Mouse (Mus musculus): ENCODE measurements around the gene Sema4d. TPM values are rescaled to one million over a fixed set of nuclear protein-coding genes. Genes with fewer than 3 reads are reported as not detected.

Gene Sema4d
- polyA plus RNA-seq, 1 experiment from 2014 or later, result 7.0 TPM

DNA sequence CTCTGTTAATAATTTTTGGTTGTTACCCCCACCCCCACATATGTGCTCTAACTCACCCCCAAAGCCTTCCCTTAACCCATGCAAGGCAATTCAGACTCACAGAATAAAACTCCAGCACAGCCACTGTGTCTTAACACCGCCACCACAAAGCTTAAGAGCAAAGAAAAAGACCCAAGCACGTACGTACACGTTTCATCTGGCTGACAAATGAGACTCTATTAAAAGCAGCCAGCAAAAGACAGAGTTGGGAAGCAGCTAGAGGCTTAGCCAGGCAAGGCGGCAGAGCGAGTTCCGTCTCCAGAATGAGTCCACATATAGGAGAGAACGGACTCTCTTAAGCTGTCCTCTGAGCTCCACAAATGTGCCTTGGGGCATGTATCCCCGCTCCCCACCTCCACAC lies 37.5 kb downstream of the Sema4d start:
- no peak overlapping the region for H3K27ac ChIP-seq

GRCm38 (mm10) chr13:51755584-51755983 lies 38.0 kb downstream of the Sema4d start:
- Histone ChIP-seq H3K4me3 (replicated peaks) (no peak overlapping the region), H3K4me2 (replicated peaks) (no peak overlapping the region), H3K9ac (no peak overlapping the region), H3K27me3 (replicated peaks) (no peaks in the 10 kb centered on the region), H3K27ac (no peak overlapping the region), H3K9me3 (no peaks in the 10 kb centered on the region), H3K36me3 (no peaks in the 10 kb centered on the region), H3K4me1 (replicated peaks) (peaks cover 17% of the 10 kb centered on the region)
- WGBS, result 90% methylated on average over 7 of the region's 7 CpGs
- ATAC-seq, result no peak

More for the DNA sequence above, 37.5 kb downstream of the Sema4d start:
- no peak for ATAC-seq
- no peak overlapping the region for H3K4me3 ChIP-seq (replicated peaks)
- no peaks in the 10 kb centered on the region for H3K27me3 ChIP-seq (replicated peaks)
- H3K9me3 ChIP-seq, result no peaks in the 10 kb centered on the region
- no peak overlapping the region for H3K4me2 ChIP-seq (replicated peaks)
- WGBS, result 58% methylated on average over 9 of the region's 9 CpGs
- no peaks in the 10 kb centered on the region for H3K36me3 ChIP-seq
- no peak overlapping the region for H3K9ac ChIP-seq
- peaks cover 17% of the 10 kb centered on the region for H3K4me1 ChIP-seq (replicated peaks)

DNA sequence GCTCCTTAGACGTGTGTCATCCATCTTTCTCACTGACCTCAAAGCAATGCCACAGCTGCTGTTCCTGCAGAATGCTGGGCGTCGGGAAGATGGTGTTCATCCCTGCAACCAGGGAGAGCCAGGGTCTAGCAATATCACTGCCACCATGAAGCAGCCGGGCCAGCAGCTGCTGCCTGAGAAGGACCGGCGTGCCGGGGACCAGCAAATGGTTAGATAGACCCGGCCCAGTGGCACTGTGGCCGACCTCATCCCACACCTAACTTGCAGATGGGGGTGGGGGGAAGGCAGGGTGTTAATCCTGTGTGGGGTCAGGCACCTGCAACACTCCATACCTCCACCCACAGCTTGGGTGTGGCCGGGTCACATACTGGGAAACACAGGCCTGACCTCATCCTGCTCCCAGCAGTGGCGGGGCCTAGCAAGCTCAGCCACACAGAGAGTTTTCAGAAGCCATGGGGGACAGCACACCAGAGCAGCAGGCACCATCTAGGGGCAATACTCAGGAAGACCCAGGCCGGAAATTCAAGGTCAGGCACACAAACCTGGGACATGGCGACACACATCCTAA lies 38.9 kb downstream of the Sema4d start:
- no peak overlapping the region for H3K9ac ChIP-seq
- no peaks in the 10 kb centered on the region for H3K36me3 ChIP-seq
- H3K27ac ChIP-seq, result no peak overlapping the region
- H3K27me3 ChIP-seq (replicated peaks), result no peaks in the 10 kb centered on the region
- H3K9me3 ChIP-seq, result no peaks in the 10 kb centered on the region
- no peak overlapping the region for H3K4me3 ChIP-seq (replicated peaks)
- no peak overlapping the region for H3K4me2 ChIP-seq (replicated peaks)
- H3K4me1 ChIP-seq (replicated peaks), result peaks cover 17% of the 10 kb centered on the region
- ATAC-seq, result 0 out of 2 replicates have a peak, but pooled peaks have one; percentile 7
- WGBS, result 71% methylated on average over 13 of the region's 13 CpGs

GRCm38 (mm10) chr13:51753802-51754444 lies 39.6 kb downstream of the Sema4d start:
- no peaks in the 10 kb centered on the region for H3K9me3 ChIP-seq
- peaks cover 17% of the 10 kb centered on the region for H3K4me1 ChIP-seq (replicated peaks)
- H3K4me2 ChIP-seq (replicated peaks), result no peak overlapping the region
- no peak overlapping the region for H3K27ac ChIP-seq
- H3K36me3 ChIP-seq, result no peaks in the 10 kb centered on the region
- no peaks in the 10 kb centered on the region for H3K27me3 ChIP-seq (replicated peaks)
- WGBS, result 77% methylated on average over 5 of the region's 5 CpGs
- H3K9ac ChIP-seq, result no peak overlapping the region
- no peak overlapping the region for H3K4me3 ChIP-seq (replicated peaks)
- no peak for ATAC-seq

DNA sequence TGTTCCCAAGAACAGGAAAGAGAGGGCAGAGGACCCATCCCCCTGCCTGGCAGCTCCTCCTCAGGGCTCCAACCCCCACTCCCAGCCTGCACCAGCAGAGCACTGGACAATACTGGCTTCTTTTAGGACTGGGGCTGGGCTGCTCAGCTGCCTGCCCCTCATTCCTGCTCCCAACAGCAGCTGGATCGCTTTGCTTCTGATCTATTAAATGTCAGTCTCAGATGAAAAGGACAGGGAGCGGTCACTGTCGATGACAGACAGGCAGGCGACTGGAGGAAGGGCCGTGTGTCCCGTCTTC lies 40.4 kb downstream of the Sema4d start:
- Histone ChIP-seq H3K27ac (no peak overlapping the region), H3K36me3 (no peaks in the 10 kb centered on the region), H3K9ac (no peak overlapping the region), H3K4me2 (replicated peaks) (no peak overlapping the region), H3K4me1 (replicated peaks) (peaks cover 22% of the 10 kb centered on the region), H3K9me3 (no peaks in the 10 kb centered on the region), H3K4me3 (replicated peaks) (no peak overlapping the region), H3K27me3 (replicated peaks) (no peaks in the 10 kb centered on the region)
- ATAC-seq, result no peak
- 51% methylated on average over 6 of the region's 6 CpGs for WGBS

DNA sequence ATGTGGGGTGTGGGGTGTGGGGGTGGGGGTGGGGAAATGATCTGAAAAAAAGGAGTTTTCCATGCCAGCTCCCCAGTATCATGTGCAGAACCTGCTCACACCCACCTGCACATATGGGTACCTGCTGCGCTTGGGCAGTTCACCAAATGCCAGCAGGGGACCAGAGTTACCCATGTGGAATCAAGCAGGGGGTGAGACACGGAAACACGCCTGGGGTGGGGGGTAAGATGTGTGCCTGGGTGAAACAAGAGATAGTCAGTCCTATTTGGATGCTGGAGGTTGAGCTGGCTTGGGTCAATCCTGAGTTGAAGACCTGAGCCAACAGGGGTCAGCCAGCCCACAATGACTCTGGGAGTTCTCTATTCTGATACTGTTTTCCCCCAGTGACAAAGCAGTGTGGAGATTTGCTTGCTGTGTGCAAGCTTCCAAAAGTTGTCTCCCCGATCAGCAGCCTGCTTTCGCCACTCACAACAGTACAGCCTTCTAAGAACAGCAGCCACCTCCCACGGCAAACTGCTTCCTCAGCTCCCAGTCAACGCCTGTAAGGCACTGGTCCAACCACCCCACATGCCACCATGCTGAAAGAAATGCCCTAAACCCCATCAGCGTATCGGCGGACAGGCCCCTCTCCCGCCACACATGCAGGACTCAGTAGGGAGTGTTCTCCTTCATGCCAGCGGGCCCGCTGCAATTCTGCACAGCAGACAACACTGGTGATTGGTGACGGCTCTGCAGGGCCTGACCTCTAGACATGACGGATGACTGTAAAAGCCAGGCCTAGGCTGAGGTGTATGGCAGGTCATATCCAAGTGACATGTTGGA lies 41.0 kb downstream of the Sema4d start:
- Histone ChIP-seq H3K4me1 (replicated peaks) (peaks cover 25% of the 10 kb centered on the region), H3K36me3 (no peaks in the 10 kb centered on the region), H3K27ac (no peak overlapping the region), H3K9ac (no peak overlapping the region), H3K9me3 (no peaks in the 10 kb centered on the region), H3K4me2 (replicated peaks) (no peak overlapping the region), H3K27me3 (replicated peaks) (no peaks in the 10 kb centered on the region), H3K4me3 (replicated peaks) (no peak overlapping the region)
- ATAC-seq, result no peak
- 68% methylated on average over 15 of the region's 15 CpGs for WGBS

DNA sequence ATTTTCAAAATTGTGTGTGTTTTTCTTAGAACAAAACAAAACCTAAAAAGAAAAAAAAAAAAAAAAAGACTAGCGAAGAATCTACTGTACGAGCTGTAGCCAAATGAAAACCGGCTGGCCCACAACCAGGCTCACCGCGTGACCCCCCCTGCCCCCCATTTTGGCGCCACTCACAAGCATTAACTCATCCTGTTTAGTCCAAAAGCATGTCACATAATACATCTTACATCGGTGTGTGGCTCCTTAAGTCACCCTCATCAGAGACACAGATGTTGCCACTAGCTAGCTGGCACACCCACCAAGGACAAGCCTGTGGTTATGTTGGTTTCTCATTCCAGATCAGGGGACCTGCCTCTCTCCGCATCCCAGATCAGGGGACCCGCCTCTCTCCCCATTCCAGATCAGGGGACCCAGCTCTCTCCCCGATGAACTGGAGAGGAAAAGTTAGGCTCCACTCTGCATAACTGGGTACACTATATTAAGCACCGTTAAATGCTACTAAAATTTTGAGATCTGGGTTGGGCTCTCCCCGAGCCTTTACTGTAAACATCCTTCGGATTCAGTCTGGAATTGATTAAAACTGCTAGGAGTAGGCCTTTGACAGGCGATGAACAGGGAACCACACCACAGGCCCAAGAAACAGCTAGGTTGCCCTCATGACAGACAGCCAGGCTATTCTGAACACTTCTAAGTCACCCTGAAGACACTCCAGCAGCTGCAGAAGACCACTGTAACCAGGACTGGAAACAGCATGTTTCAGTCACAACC lies 43.8 kb downstream of the Sema4d start:
- ATAC-seq, result no peak
- H3K4me3 ChIP-seq (replicated peaks), result no peak overlapping the region
- no peak overlapping the region for H3K9ac ChIP-seq
- no peaks in the 10 kb centered on the region for H3K36me3 ChIP-seq
- H3K9me3 ChIP-seq, result no peaks in the 10 kb centered on the region
- no peak overlapping the region for H3K27ac ChIP-seq
- H3K27me3 ChIP-seq (replicated peaks), result no peaks in the 10 kb centered on the region
- WGBS, result 71% methylated on average over 14 of the region's 14 CpGs
- no peak overlapping the region for H3K4me2 ChIP-seq (replicated peaks)
- H3K4me1 ChIP-seq (replicated peaks), result peaks cover 15% of the 10 kb centered on the region

GRCm38 (mm10) chr13:51748009-51748552 lies 45.5 kb downstream of the Sema4d start:
- Histone ChIP-seq H3K36me3 (no peaks in the 10 kb centered on the region), H3K4me2 (replicated peaks) (no peak overlapping the region), H3K4me1 (replicated peaks) (peaks cover 10% of the 10 kb centered on the region), H3K27ac (no peak overlapping the region), H3K9me3 (no peaks in the 10 kb centered on the region), H3K27me3 (replicated peaks) (no peaks in the 10 kb centered on the region), H3K9ac (no peak overlapping the region), H3K4me3 (replicated peaks) (no peak overlapping the region)
- WGBS, result 66% methylated on average over 12 of the region's 12 CpGs
- ATAC-seq, result peak; percentile 87

GRCm38 (mm10) chr13:51747069-51747468 lies 46.5 kb downstream of the Sema4d start:
- H3K27me3 ChIP-seq (replicated peaks), result no peaks in the 10 kb centered on the region
- H3K9ac ChIP-seq, result no peak overlapping the region
- H3K4me3 ChIP-seq (replicated peaks), result no peak overlapping the region
- no peak for ATAC-seq
- H3K4me2 ChIP-seq (replicated peaks), result no peak overlapping the region
- 88% methylated on average over 7 of the region's 7 CpGs for WGBS
- H3K27ac ChIP-seq, result no peak overlapping the region
- H3K4me1 ChIP-seq (replicated peaks), result peaks cover 8% of the 10 kb centered on the region
- no peaks in the 10 kb centered on the region for H3K36me3 ChIP-seq
- H3K9me3 ChIP-seq, result no peaks in the 10 kb centered on the region

- ATAC-seq, result no peak
- H3K27me3 ChIP-seq (replicated peaks), result no peaks in the 10 kb centered on the region
- H3K9ac ChIP-seq, result no peak overlapping the region
- H3K4me2 ChIP-seq (replicated peaks), result no peak overlapping the region
- 24% methylated on average over 5 of the region's 5 CpGs for WGBS
- H3K27ac ChIP-seq, result no peak overlapping the region
- H3K9me3 ChIP-seq, result no peaks in the 10 kb centered on the region
- H3K4me3 ChIP-seq (replicated peaks), result no peak overlapping the region
- peaks cover 8% of the 10 kb centered on the region for H3K4me1 ChIP-seq (replicated peaks)
- no peaks in the 10 kb centered on the region for H3K36me3 ChIP-seq
Observed at GRCm38 (mm10) chr13:51745862-51746261, 47.7 kb downstream of the Sema4d start.

GRCm38 (mm10) chr13:51743855-51744254 lies 49.7 kb downstream of the Sema4d start:
- Histone ChIP-seq H3K4me3 (replicated peaks) (no peak overlapping the region), H3K4me2 (replicated peaks) (no peak overlapping the region), H3K9ac (no peak overlapping the region), H3K27ac (no peak overlapping the region), H3K36me3 (no peaks in the 10 kb centered on the region), H3K27me3 (replicated peaks) (no peaks in the 10 kb centered on the region), H3K4me1 (replicated peaks) (peaks cover 8% of the 10 kb centered on the region), H3K9me3 (no peaks in the 10 kb centered on the region)
- ATAC-seq, result no peak
- WGBS, result 55% methylated on average over 3 of the region's 3 CpGs

DNA sequence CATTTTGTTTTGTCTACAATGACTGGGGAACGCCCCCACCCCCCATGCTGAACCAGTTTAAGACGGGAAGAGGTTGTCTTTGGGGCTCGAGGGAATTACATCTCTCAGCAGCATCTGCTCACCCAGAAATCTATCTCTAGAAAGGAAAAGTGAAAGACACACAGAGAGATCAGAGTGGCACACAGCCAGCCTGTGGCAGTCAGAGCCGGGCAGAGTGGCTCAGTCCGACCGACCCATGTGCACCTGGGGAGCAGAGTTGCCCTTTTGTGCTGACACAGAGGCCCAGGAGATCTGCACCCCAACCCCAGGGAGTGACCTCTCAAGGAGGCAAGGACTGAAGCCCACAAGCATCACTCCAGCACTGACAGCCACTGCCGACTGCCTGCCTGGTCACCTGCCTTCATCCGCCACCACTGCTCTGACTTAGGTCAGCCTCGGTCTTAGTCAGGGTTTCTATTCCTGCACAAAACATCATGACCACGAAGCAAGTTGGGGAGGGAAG lies 50.9 kb downstream of the Sema4d start:
- no peak overlapping the region for H3K4me2 ChIP-seq (replicated peaks)
- H3K27me3 ChIP-seq (replicated peaks), result no peaks in the 10 kb centered on the region
- no peak overlapping the region for H3K9ac ChIP-seq
- H3K9me3 ChIP-seq, result no peaks in the 10 kb centered on the region
- no peak for ATAC-seq
- WGBS, result 85% methylated on average over 10 of the region's 10 CpGs
- no peaks in the 10 kb centered on the region for H3K36me3 ChIP-seq
- no peaks in the 10 kb centered on the region for H3K4me1 ChIP-seq (replicated peaks)
- no peak overlapping the region for H3K27ac ChIP-seq
- no peak overlapping the region for H3K4me3 ChIP-seq (replicated peaks)
